Mouse (Mus musculus) brain, embryonic 14.5 days (tissue): ENCODE measurements around the gene Cldn14.

Experiments
- CTCF ChIP-seq: fragments of 200-500 bp; IDR thresholded peaks from 2 replicates; pipeline ENCODE4 v1.5.1; 2012; ENCODE audit warnings: inconsistent platforms, mild to moderate bottlenecking, moderate library complexity, borderline replicate concordance; ENCODE audit not compliant: insufficient read depth, insufficient read length; ENCODE audit errors: extremely low read depth
- POLR2A ChIP-seq: fragments of 200-500 bp; IDR thresholded peaks from 2 replicates; pipeline ENCODE4 v1.6.1; 2012; ENCODE audit warnings: mild to moderate bottlenecking, inconsistent platforms, borderline replicate concordance; ENCODE audit not compliant: poor library complexity, insufficient read depth, insufficient read length, severe bottlenecking; ENCODE audit errors: extremely low read depth

DNA sequence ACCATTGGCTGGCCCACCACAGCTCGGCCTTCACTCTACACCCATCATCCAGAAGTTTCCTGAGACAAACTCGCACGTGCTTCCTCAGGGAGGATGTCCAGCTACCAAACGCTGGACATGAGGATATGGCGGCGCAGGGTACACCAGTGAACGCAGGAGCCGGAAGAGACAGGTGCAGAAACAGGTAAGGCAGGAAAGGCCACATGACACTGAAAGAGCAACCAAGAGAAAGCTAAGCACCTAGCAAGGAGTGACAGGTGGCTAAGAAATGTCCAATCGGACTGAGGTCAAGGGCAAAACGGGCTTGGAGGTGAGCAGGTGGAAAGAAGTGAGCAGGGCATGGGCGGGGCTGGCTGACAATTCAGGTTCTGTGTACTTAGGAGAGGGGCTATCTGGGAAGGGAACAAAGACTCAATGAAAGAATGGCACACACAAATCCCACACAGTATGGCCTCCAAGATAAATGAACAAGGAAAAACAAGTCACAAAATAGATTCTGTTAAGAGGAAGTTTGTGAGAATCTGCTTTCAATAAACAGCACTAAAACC is 47.5 kb downstream of the Cldn14 start:
- TF ChIP-seq POLR2A = no peak
- no peak for TF ChIP-seq CTCF
